14 mouse cellular contexts compared by ENCODE assay signal in genomic region chr15:98787930-98788329, GRCm38 (mm10). TPM values are rescaled to one million over a fixed set of nuclear protein-coding genes. Genes with fewer than 3 reads are reported as not detected.
A peak's percentile ranks its signal among the peaks of the same experiment; 100 is the strongest.
DNase-seq lines count a peak whose midpoint lies in the region; ATAC-seq and TF ChIP-seq lines count a peak whose summit lies in the region.
"Had no signal": no experiment of that assay in that cellular context is flagged by ENCODE, and none has a peak within 500 bp of the region (broad histone marks: within the 10 kb centered on the region; RNA-seq: fewer than 3 reads in every experiment).

No protein-coding gene starts in this region.

- TF ChIP-seq POLR2A in embryonic fibroblast, embryonic 13.5 days (IDR thresholded peaks at IDR 0.05; ENCODE audit: low read depth, low read length), result no peak

- H3K9ac ChIP-seq in hindbrain, embryonic 12.5 days, result no peak overlapping the region
- H3K9ac ChIP-seq in lung, postnatal 0 days (replicated peaks; ENCODE audit: low read depth), result no peak overlapping the region
- H3K9ac ChIP-seq: heart, embryonic 13.5 days; intestine, embryonic 15.5 days had no signal

- ATAC-seq in hindbrain, embryonic 12.5 days (ENCODE audit: low FRiP score), result no peak
- ATAC-seq in lung, postnatal 0 days, result 0 out of 2 replicates have a peak, but pooled peaks have one; percentile 22
- ATAC-seq: intestine, embryonic 15.5 days; Patski had no signal

- peak; percentile 78 for TF ChIP-seq CTCF in lung, postnatal 0 days (IDR thresholded peaks at IDR 0.05)
- peak; percentile 88; the same call in 1 of the 2 replicates for TF ChIP-seq CTCF in embryonic fibroblast, embryonic 13.5 days (IDR thresholded peaks at IDR 0.05; ENCODE audit: borderline replicate concordance, insufficient read depth, low read length)

- no peaks in the 10 kb centered on the region for H3K36me3 ChIP-seq in hindbrain, embryonic 10.5 days
- H3K36me3 ChIP-seq in hindbrain, embryonic 12.5 days, result no peaks in the 10 kb centered on the region
- H3K36me3 ChIP-seq in lung, postnatal 0 days (ENCODE audit: insufficient read depth, low read length), result no peaks in the 10 kb centered on the region
- H3K36me3 ChIP-seq: heart, embryonic 13.5 days; intestine, embryonic 15.5 days had no signal

- DNase-seq in hindbrain, embryonic 10.5 days (ENCODE audit: low spot score), result peak; percentile 18
- peak; percentile 47 for DNase-seq in lung, postnatal 0 days (ENCODE audit: low spot score)
- no peak for DNase-seq in lung, postnatal 4 days
- peak; percentile 76 for DNase-seq in MN1 (ENCODE audit: low spot score)
- DNase-seq in spleen, postnatal 4 days (ENCODE audit: low spot score in 2 of 2), result no peak
- DNase-seq in right cerebral cortex, adult 18-20 months, result no peak
- DNase-seq: spleen, adult 18-20 months; thymus, postnatal 4 days had no signal

- H3K4me3 ChIP-seq in hindbrain, embryonic 10.5 days, result no peak overlapping the region
- H3K4me3 ChIP-seq in hindbrain, embryonic 12.5 days, result no peak overlapping the region
- no peak overlapping the region for H3K4me3 ChIP-seq in lung, postnatal 0 days (ENCODE audit: low read depth, low read length)
- H3K4me3 ChIP-seq in embryonic fibroblast, embryonic 13.5 days (ENCODE audit: insufficient read depth, low read length), result no peak overlapping the region
- H3K4me3 ChIP-seq: heart, embryonic 13.5 days; intestine, embryonic 15.5 days had no signal

- peaks cover 5% of the 10 kb centered on the region; the same call in 1 of the 2 replicates for H3K9me3 ChIP-seq in hindbrain, embryonic 10.5 days
- peaks cover 3% of the 10 kb centered on the region; the same call in 1 of the 2 replicates for H3K9me3 ChIP-seq in hindbrain, embryonic 12.5 days (replicated peaks)
- no peaks in the 10 kb centered on the region for H3K9me3 ChIP-seq in lung, postnatal 0 days (ENCODE audit: low read length)
- H3K9me3 ChIP-seq: intestine, embryonic 15.5 days had no signal

- peaks cover 96% of the 10 kb centered on the region for H3K27me3 ChIP-seq in hindbrain, embryonic 10.5 days (ENCODE audit: insufficient read depth, poor library complexity, severe bottlenecking)
- H3K27me3 ChIP-seq in hindbrain, embryonic 12.5 days, result peaks cover 92% of the 10 kb centered on the region
- peaks cover 46% of the 10 kb centered on the region for H3K27me3 ChIP-seq in lung, postnatal 0 days (replicated peaks; ENCODE audit: insufficient read depth, low read length)

- peaks cover 34% of the 10 kb centered on the region for H3K4me1 ChIP-seq in hindbrain, embryonic 10.5 days (replicated peaks)
- peaks cover 27% of the 10 kb centered on the region for H3K4me1 ChIP-seq in hindbrain, embryonic 12.5 days
- peaks cover 4% of the 10 kb centered on the region; the same call in 1 of the 2 replicates for H3K4me1 ChIP-seq in lung, postnatal 0 days (ENCODE audit: insufficient read depth, low read depth, low read length)
- peaks cover 3% of the 10 kb centered on the region; the same call in 1 of the 2 replicates for H3K4me1 ChIP-seq in embryonic fibroblast, embryonic 13.5 days (ENCODE audit: control insufficient read depth, insufficient read depth, low read length)

- no peak overlapping the region for H3K27ac ChIP-seq in hindbrain, embryonic 10.5 days
- no peak overlapping the region for H3K27ac ChIP-seq in hindbrain, embryonic 12.5 days
- no peak overlapping the region for H3K27ac ChIP-seq in lung, postnatal 0 days (ENCODE audit: low read length)
- no peak overlapping the region for H3K27ac ChIP-seq in embryonic fibroblast, embryonic 13.5 days (ENCODE audit: insufficient read depth, low read length)
- H3K27ac ChIP-seq: heart, embryonic 13.5 days; intestine, embryonic 15.5 days had no signal

- 40% methylated on average over 4 of the region's 4 CpGs for WGBS in hindbrain, embryonic 10.5 days
- WGBS in hindbrain, embryonic 12.5 days, result 35% methylated on average over 4 of the region's 4 CpGs
- WGBS in lung, postnatal 0 days, result 31% methylated on average over 4 of the region's 4 CpGs

- no peak overlapping the region for H3K4me2 ChIP-seq in hindbrain, embryonic 12.5 days (replicated peaks)
- H3K4me2 ChIP-seq in lung, postnatal 0 days (replicated peaks; ENCODE audit: low read depth, low read length), result no peak overlapping the region
- H3K4me2 ChIP-seq: heart, embryonic 13.5 days; intestine, embryonic 15.5 days had no signal

- no peak for TF ChIP-seq EP300 in lung, postnatal 0 days (IDR thresholded peaks at IDR 0.05)

RNA-seq across cellular contexts. Expression of gene Wnt1, which starts 1.7 kb away (rescaled TPM):
- polyA plus RNA-seq in hindbrain, embryonic 10.5 days (2016; fragmentation: Nextera tagmentation; extraction: Ambion mirVana), result 13.7 and 13.8 TPM in 2 replicates
- 8.4 and 8.6 TPM in 2 replicates for polyA plus RNA-seq in hindbrain, embryonic 12.5 days (2016; fragmentation: Nextera tagmentation; extraction: Ambion mirVana)
- polyA plus RNA-seq in lung, postnatal 0 days (2015; fragmentation: Nextera tagmentation; extraction: Ambion mirVana), result not detected in 2 replicates
- polyA plus RNA-seq in embryonic fibroblast, embryonic 13.5 days (2011; ENCODE audit: insufficient read length, low read depth, missing spikeins), result not detected in 2 replicates
- polyA plus RNA-seq: heart, embryonic 13.5 days; intestine, embryonic 15.5 days; limb, embryonic 14.5 days; Patski had no signal

RNA-seq across cellular contexts. Expression of gene Wnt10b, which starts 10.0 kb away (rescaled TPM):
- polyA plus RNA-seq in hindbrain, embryonic 10.5 days (2016; fragmentation: Nextera tagmentation; extraction: Ambion mirVana), result 0.21 and 0.44 TPM in 2 replicates
- polyA plus RNA-seq in hindbrain, embryonic 12.5 days (2016; fragmentation: Nextera tagmentation; extraction: Ambion mirVana), result 0.59 and 0.91 TPM in 2 replicates
- polyA plus RNA-seq in lung, postnatal 0 days (2015; fragmentation: Nextera tagmentation; extraction: Ambion mirVana), result 0.13 and 0.14 TPM in 2 replicates
- 1.9 and 5.8 TPM in 2 replicates for polyA plus RNA-seq in embryonic fibroblast, embryonic 13.5 days (2011; ENCODE audit: insufficient read length, low read depth, missing spikeins)
- polyA plus RNA-seq: intestine, embryonic 15.5 days; Patski had no signal

RNA-seq across cellular contexts. Expression of gene Ddn, which starts 21.4 kb away (rescaled TPM):
- 0.21 and 0.56 TPM in 2 replicates for polyA plus RNA-seq in hindbrain, embryonic 10.5 days (2016; fragmentation: Nextera tagmentation; extraction: Ambion mirVana)
- 0.56 and 0.65 TPM in 2 replicates for polyA plus RNA-seq in hindbrain, embryonic 12.5 days (2016; fragmentation: Nextera tagmentation; extraction: Ambion mirVana)
- 0.04 TPM in 2 replicates for polyA plus RNA-seq in lung, postnatal 0 days (2015; fragmentation: Nextera tagmentation; extraction: Ambion mirVana)
- polyA plus RNA-seq in embryonic fibroblast, embryonic 13.5 days (2011; ENCODE audit: insufficient read length, low read depth, missing spikeins), result not detected in 2 replicates
- polyA plus RNA-seq: intestine, embryonic 15.5 days; Patski had no signal

RNA-seq across cellular contexts. Expression of gene Arf3, which starts 24.9 kb away (rescaled TPM):
- polyA plus RNA-seq in hindbrain, embryonic 10.5 days (2016; fragmentation: Nextera tagmentation; extraction: Ambion mirVana), result 42.6 and 45.1 TPM in 2 replicates
- polyA plus RNA-seq in hindbrain, embryonic 12.5 days (2016; fragmentation: Nextera tagmentation; extraction: Ambion mirVana), result 65.1 and 65.2 TPM in 2 replicates
- polyA plus RNA-seq in lung, postnatal 0 days (2015; fragmentation: Nextera tagmentation; extraction: Ambion mirVana), result 47.1 and 56.0 TPM in 2 replicates
- polyA plus RNA-seq in embryonic fibroblast, embryonic 13.5 days (2011; ENCODE audit: insufficient read length, low read depth, missing spikeins), result 91.3 and 112 TPM in 2 replicates

RNA-seq across cellular contexts. Expression of gene Prkag1, which starts 43.4 kb away (rescaled TPM):
- polyA plus RNA-seq in hindbrain, embryonic 10.5 days (2016; fragmentation: Nextera tagmentation; extraction: Ambion mirVana), result 88.7 and 89.0 TPM in 2 replicates
- polyA plus RNA-seq in hindbrain, embryonic 12.5 days (2016; fragmentation: Nextera tagmentation; extraction: Ambion mirVana), result 71.0 and 78.9 TPM in 2 replicates
- 72.2 and 76.7 TPM in 2 replicates for polyA plus RNA-seq in lung, postnatal 0 days (2015; fragmentation: Nextera tagmentation; extraction: Ambion mirVana)
- 94.2 and 101 TPM in 2 replicates for polyA plus RNA-seq in embryonic fibroblast, embryonic 13.5 days (2011; ENCODE audit: insufficient read length, low read depth, missing spikeins)

Comparison
In these comparisons a context has a peak if more than half of its experiments do, and no peak if none do; other contexts are left out.
1. DNase-seq: peak in hindbrain, embryonic 10.5 days (single experiment), lung, postnatal 0 days (single experiment) and MN1 (single experiment); none in lung, postnatal 4 days (0 of 2), spleen, postnatal 4 days (0 of 2) and right cerebral cortex, adult 18-20 months (single experiment).